Mouse (Mus musculus) bone marrow macrophage, adult 2 months (primary cell): Measurements from ENCODE around the gene Apoh.

Experiments used
- CTCF ChIP-seq: IDR thresholded peaks from 2 replicates; pipeline ENCODE4 v1.5.1; 2012; ENCODE audit warnings: low read depth, mild to moderate bottlenecking, low read length, moderate library complexity
- POLR2A ChIP-seq: IDR thresholded peaks from 2 replicates; pipeline ENCODE4 v1.6.1; 2012; ENCODE audit warnings: mild to moderate bottlenecking, low read depth, low read length, borderline replicate concordance

GRCm38 (mm10) chr11:108419242-108419641, 76.1 kb downstream of the Apoh start:
- TF ChIP-seq POLR2A (no peak), CTCF (no peak)
